Mouse (Mus musculus) kidney, adult 2 months (tissue): ENCODE results near the gene Ubtd1. TPM values are rescaled to one million over a fixed set of nuclear protein-coding genes. Genes with fewer than 3 reads are reported as not detected.

ENCODE experiments used
- DNase-seq: peaks from one replicate; pipeline ENCODE4 v3.0.0; 2021
- H3K27ac ChIP-seq: fragments of 200-500 bp; 2 replicates; pipeline ENCODE4 v1.5.1; 2012; ENCODE audit warnings: low read depth, low read length, control low read depth, inconsistent platforms; ENCODE audit not compliant: insufficient read depth
- H3K27me3 ChIP-seq: fragments of 200-500 bp; replicated peaks from 2 replicates; pipeline ENCODE4 v1.6.1; 2012; ENCODE audit warnings: mild to moderate bottlenecking, moderate library complexity, low read length, inconsistent platforms; ENCODE audit not compliant: control insufficient read depth, insufficient read depth
- H3K36me3 ChIP-seq: fragments of 200-500 bp; 2 replicates; pipeline ENCODE4 v1.6.1; 2012; ENCODE audit warnings: mild to moderate bottlenecking, moderate library complexity, low read length, inconsistent platforms; ENCODE audit not compliant: control insufficient read depth, insufficient read depth
- H3K4me1 ChIP-seq: fragments of 200-500 bp; 2 replicates; pipeline ENCODE4 v1.6.1; 2011; ENCODE audit warnings: low read length; ENCODE audit not compliant: control insufficient read depth, insufficient read depth
- H3K4me3 ChIP-seq: fragments of 200-500 bp; 2 replicates; pipeline ENCODE4 v1.5.1; 2011; ENCODE audit warnings: mild to moderate bottlenecking, low read depth, low read length, control low read depth; ENCODE audit not compliant: insufficient read depth
- CTCF ChIP-seq: fragments of 200-500 bp; conservative IDR thresholded peaks from 2 replicates; pipeline ENCODE4 v1.5.1; 2011; ENCODE audit warnings: low read depth, mild to moderate bottlenecking, control low read depth, low read length, moderate library complexity, mixed read lengths; ENCODE audit not compliant: insufficient read depth, insufficient read length
- POLR2A ChIP-seq: fragments of 200-500 bp; IDR thresholded peaks from one replicate; pipeline ENCODE4 v1.6.1; 2011; ENCODE audit warnings: low read depth, low read length, control low read depth
- WGBS: fragments of 180-500 bp; shearing (Covaris S2); methylation state at CpG from one replicate; pipeline ENCODE4 v1.1.7; 2018; 5-methylcytosine and 5-hydroxymethylcytosine counted together
- polyA plus RNA-seq: library from polyadenylated mRNA; depleted of rRNA; stranded (reverse); fragments of >200 nt; gene quantifications from 2 replicates; pipeline ENCODE4 v1.2.3, GENCODE M21; 2012

The Ubtd1 gene
- polyA plus RNA-seq, 1 experiment: 23.0 TPM

GRCm38 (mm10) chr19:41993484-41993883 lies 11.9 kb downstream of the Ubtd1 start:
- WGBS: 15% methylated on average over 6 of the region's 6 CpGs
- DNase-seq: peak; percentile 94
- no peak overlapping the region for H3K27ac ChIP-seq

GRCm38 (mm10) chr19:41994023-41994422 lies 12.5 kb downstream of the Ubtd1 start:
- TF ChIP-seq POLR2A (no peak), CTCF (no peak)
- no peak for DNase-seq
- WGBS: 64% methylated on average over 7 of the region's 7 CpGs
- H3K4me1 ChIP-seq: peaks cover 23% of the 10 kb centered on the region
- H3K36me3 ChIP-seq: no peaks in the 10 kb centered on the region
- no peak overlapping the region for H3K4me3 ChIP-seq
- H3K27me3 ChIP-seq: no peaks in the 10 kb centered on the region
- no peak overlapping the region for H3K27ac ChIP-seq

More at GRCm38 (mm10) chr19:41993484-41993883, 11.9 kb downstream of the Ubtd1 start:
- no peaks in the 10 kb centered on the region for H3K27me3 ChIP-seq
- no peaks in the 10 kb centered on the region for H3K36me3 ChIP-seq
- peaks cover 24% of the 10 kb centered on the region for H3K4me1 ChIP-seq
- no peak for TF ChIP-seq CTCF
- no peak overlapping the region for H3K4me3 ChIP-seq

DNA sequence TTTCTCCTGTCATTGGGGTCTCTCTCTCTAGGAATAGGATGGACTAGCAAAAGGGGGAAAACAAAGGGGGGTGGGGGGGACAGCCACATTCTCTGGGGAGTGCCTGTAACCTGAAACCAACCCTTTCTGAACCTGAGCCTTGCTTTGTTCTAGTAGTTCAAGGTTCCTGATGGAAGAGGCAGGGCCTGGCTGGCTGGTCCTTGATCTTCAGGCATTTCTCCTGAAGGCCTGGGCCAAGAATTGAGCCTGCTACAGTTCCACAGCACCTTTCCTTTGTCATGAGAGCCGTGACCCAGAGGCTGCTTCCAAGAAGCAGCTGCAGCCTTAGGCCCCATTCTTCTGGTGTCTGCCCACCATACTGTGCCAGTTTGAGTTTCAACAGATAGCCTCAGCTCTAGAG lies 13.9 kb downstream of the Ubtd1 start:
- Histone ChIP-seq H3K27ac (no peak overlapping the region), H3K4me3 (no peak overlapping the region), H3K27me3 (no peaks in the 10 kb centered on the region), H3K36me3 (no peaks in the 10 kb centered on the region), H3K4me1 (peaks cover 32% of the 10 kb centered on the region)
- TF ChIP-seq POLR2A (no peak), CTCF (no peak)
- DNase-seq: no peak
- WGBS: 79% methylated on average over 1 of the region's 1 CpGs

- DNase-seq: no peak
- H3K36me3 ChIP-seq: no peaks in the 10 kb centered on the region
- H3K27me3 ChIP-seq: no peaks in the 10 kb centered on the region
- H3K4me3 ChIP-seq: no peak overlapping the region
- peaks cover 27% of the 10 kb centered on the region; the same call in 1 of the 2 replicates for H3K4me1 ChIP-seq
- WGBS: 81% methylated on average over 10 of the region's 10 CpGs
- no peak overlapping the region for H3K27ac ChIP-seq
- no peak for TF ChIP-seq POLR2A
- no peak for TF ChIP-seq CTCF
Observed at GRCm38 (mm10) chr19:41997090-41997489, 15.5 kb downstream of the Ubtd1 start.

GRCm38 (mm10) chr19:41998770-41999548 lies 17.4 kb downstream of the Ubtd1 start:
- Histone ChIP-seq H3K27ac (no peak overlapping the region), H3K4me1 (peaks cover 17% of the 10 kb centered on the region; the same call in 1 of the 2 replicates), H3K4me3 (no peak overlapping the region), H3K27me3 (no peaks in the 10 kb centered on the region), H3K36me3 (no peaks in the 10 kb centered on the region)
- no peak for DNase-seq
- no peak for TF ChIP-seq POLR2A
- 63% methylated on average over 9 of the region's 9 CpGs for WGBS

DNA sequence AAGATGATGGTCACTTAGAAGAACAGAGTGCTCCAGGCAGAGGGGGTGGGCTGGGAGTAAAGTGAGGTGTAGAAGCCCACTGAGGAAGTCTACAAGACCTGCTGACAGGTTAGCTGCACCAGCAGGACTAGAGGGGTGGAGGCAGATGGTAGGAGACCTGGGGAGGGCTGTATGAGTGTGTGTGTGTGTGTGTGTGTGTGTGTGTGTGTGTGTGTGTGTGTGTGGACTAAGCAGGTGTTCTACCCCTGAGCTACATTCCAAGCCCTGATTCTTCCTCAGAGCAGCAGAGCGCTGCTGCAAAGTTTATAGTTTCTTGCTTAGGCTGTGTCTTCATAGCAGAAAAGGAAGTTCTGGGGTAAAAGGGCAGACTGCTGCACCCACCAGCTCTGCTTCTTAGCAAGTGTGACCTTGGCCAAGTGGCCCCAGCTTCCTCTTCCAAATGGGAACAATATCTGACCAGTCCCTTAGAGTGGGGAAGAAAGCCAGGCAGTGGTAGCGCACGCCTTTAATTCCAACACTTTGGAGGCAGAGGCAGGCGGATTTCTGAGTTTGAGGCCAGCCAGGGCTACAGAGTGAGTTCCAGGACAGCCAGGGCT lies 18.2 kb downstream of the Ubtd1 start:
- H3K4me3 ChIP-seq: no peak overlapping the region
- H3K36me3 ChIP-seq: no peaks in the 10 kb centered on the region
- no peaks in the 10 kb centered on the region for H3K27me3 ChIP-seq
- no peak overlapping the region for H3K27ac ChIP-seq
- TF ChIP-seq CTCF (no peak), POLR2A (no peak)
- WGBS: 74% methylated on average over 4 of the region's 4 CpGs
- peaks cover 13% of the 10 kb centered on the region; the same call in 1 of the 2 replicates for H3K4me1 ChIP-seq
- DNase-seq: peak; percentile 38

GRCm38 (mm10) chr19:42000446-42000958 lies 18.9 kb downstream of the Ubtd1 start:
- Histone ChIP-seq H3K36me3 (no peaks in the 10 kb centered on the region), H3K4me1 (peaks cover 12% of the 10 kb centered on the region), H3K4me3 (no peak overlapping the region), H3K27me3 (no peaks in the 10 kb centered on the region), H3K27ac (peak overlapping the region; percentile 40; the same call in 1 of the 2 replicates)
- 27% methylated on average over 4 of the region's 4 CpGs for WGBS
- no peak for DNase-seq
- no peak for TF ChIP-seq CTCF
- TF ChIP-seq POLR2A: no peak
